Mouse (Mus musculus) testis, adult 2 months (tissue): ENCODE data around the gene Baz1b. TPM values are rescaled to one million over a fixed set of nuclear protein-coding genes. Genes with fewer than 3 reads are reported as not detected.

Experiments
- H3K27ac ChIP-seq: fragments of 200-500 bp; 2 replicates; pipeline ENCODE4 v1.5.1; 2012; ENCODE audit warnings: low read depth, low read length; ENCODE audit not compliant: control insufficient read depth, insufficient read depth
- H3K27me3 ChIP-seq: fragments of 200-500 bp; 2 replicates; pipeline ENCODE4 v1.6.1; 2012; ENCODE audit warnings: mild to moderate bottlenecking, low read length, moderate library complexity; ENCODE audit not compliant: control insufficient read depth, insufficient read depth
- H3K36me3 ChIP-seq: fragments of 200-500 bp; 2 replicates; pipeline ENCODE4 v1.6.1; 2012; ENCODE audit warnings: mild to moderate bottlenecking, low read length; ENCODE audit not compliant: control insufficient read depth, insufficient read depth
- H3K4me1 ChIP-seq: fragments of 200-500 bp; 2 replicates; pipeline ENCODE4 v1.6.1; 2012; ENCODE audit warnings: low read length; ENCODE audit not compliant: control insufficient read depth, insufficient read depth
- H3K4me3 ChIP-seq: fragments of 200-500 bp; 2 replicates; pipeline ENCODE4 v1.5.1; 2012; ENCODE audit warnings: low read depth, mild to moderate bottlenecking, low read length, moderate library complexity, mixed read lengths; ENCODE audit not compliant: control insufficient read depth
- CTCF ChIP-seq: fragments of 200-500 bp; IDR thresholded peaks from 2 replicates; pipeline ENCODE4 v1.5.1; 2012; ENCODE audit warnings: low read depth, mild to moderate bottlenecking, inconsistent platforms, low read length, moderate library complexity; ENCODE audit not compliant: control insufficient read depth, insufficient read depth, insufficient replicate concordance
- POLR2A ChIP-seq: fragments of 200-500 bp; IDR thresholded peaks from 2 replicates; pipeline ENCODE4 v1.6.1; 2012; ENCODE audit warnings: low read depth, mild to moderate bottlenecking, inconsistent platforms, low read length, moderate library complexity; ENCODE audit not compliant: control insufficient read depth
- polyA plus RNA-seq: library from polyadenylated mRNA; depleted of rRNA; stranded (reverse); fragments of >200 nt; gene quantifications from 2 replicates; pipeline ENCODE4 v1.2.3, GENCODE M21; 2012; rRNA removed

The Baz1b gene
- 6.4 and 7.7 TPM in 2 replicates for polyA plus RNA-seq

GRCm38 (mm10) chr5:135186621-135187348 is at the start of gene Baz1b:
Gene Baz1b (plus strand): TSS chr5:135187264.
- Histone ChIP-seq H3K4me1 (peaks cover 7% of the 10 kb centered on the region), H3K36me3 (no peaks in the 10 kb centered on the region; the same call in 1 of the 2 replicates)

GRCm38 (mm10) chr5:135139881-135140280 is 47.2 kb upstream of the Baz1b start:
- Histone ChIP-seq H3K36me3 (no peaks in the 10 kb centered on the region), H3K4me1 (no peaks in the 10 kb centered on the region), H3K27ac (no peak overlapping the region), H3K4me3 (no peak overlapping the region), H3K27me3 (no peaks in the 10 kb centered on the region)
- no peak for TF ChIP-seq CTCF
- TF ChIP-seq POLR2A: no peak

More at GRCm38 (mm10) chr5:135186621-135187348, at the start of gene Baz1b:
- no peaks in the 10 kb centered on the region for H3K27me3 ChIP-seq
- peak within 1 kb of the TSS; percentile 96 for H3K27ac ChIP-seq
- peak within 1 kb of the TSS; percentile 91 for H3K4me3 ChIP-seq
- peak; percentile 65 for TF ChIP-seq POLR2A
- no peak for TF ChIP-seq CTCF

DNA sequence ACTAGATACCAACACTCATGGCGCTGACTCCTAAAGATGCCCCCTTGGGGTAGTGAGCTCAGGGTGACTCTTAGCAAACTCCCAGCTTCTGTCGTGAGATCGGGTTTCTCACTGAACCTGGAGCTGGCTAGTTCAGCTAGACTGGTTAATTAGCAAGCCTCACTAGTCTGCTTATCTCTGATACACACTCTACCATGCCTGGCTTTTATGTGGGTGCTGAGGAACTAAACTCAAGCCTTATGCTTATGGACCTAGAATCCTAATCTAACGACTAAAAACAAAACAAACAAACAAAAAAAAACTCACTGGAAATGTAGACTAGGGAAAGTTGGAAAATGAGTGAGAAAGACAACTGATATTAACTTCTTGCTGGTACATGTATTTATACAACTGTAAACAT is 42.6 kb upstream of the Baz1b start:
- Histone ChIP-seq H3K27me3 (no peaks in the 10 kb centered on the region), H3K4me3 (no peak overlapping the region), H3K4me1 (no peaks in the 10 kb centered on the region; the same call in none of the 2 replicates), H3K27ac (no peak overlapping the region), H3K36me3 (no peaks in the 10 kb centered on the region)
- TF ChIP-seq POLR2A: no peak
- TF ChIP-seq CTCF: no peak

GRCm38 (mm10) chr5:135145532-135145931 is 41.5 kb upstream of the Baz1b start:
- Histone ChIP-seq H3K27ac (peak overlapping the region; percentile 44; the same call in 1 of the 2 replicates), H3K36me3 (peaks cover 3% of the 10 kb centered on the region), H3K27me3 (no peaks in the 10 kb centered on the region), H3K4me3 (no peak overlapping the region), H3K4me1 (peaks cover 2% of the 10 kb centered on the region)
- no peak for TF ChIP-seq POLR2A
- no peak for TF ChIP-seq CTCF

GRCm38 (mm10) chr5:135145955-135146354 is 41.1 kb upstream of the Baz1b start:
- Histone ChIP-seq H3K36me3 (peaks cover 3% of the 10 kb centered on the region), H3K4me1 (peaks cover 2% of the 10 kb centered on the region), H3K27ac (no peak overlapping the region; the same call in 1 of the 2 replicates), H3K27me3 (no peaks in the 10 kb centered on the region), H3K4me3 (no peak overlapping the region)
- TF ChIP-seq POLR2A (no peak), CTCF (no peak)

DNA sequence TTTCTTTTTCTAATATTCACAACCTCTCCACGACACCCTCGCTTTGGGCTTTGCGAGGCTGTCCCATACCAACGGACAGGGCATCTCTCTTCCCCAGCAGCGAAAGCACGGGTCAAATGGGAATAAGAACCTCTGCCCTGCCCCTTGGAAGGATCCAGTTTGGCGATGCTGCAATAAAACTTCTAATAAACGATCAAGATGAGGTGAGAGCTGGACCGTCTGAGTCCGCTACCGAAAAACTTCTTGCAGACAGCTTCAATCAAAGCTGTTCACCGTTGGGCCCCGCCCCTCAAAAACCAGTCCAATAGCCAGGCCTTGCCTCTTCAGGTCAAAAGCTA is 38.4 kb upstream of the Baz1b start:
- peak overlapping the region; percentile 100 for H3K4me3 ChIP-seq
- no peaks in the 10 kb centered on the region for H3K27me3 ChIP-seq
- H3K36me3 ChIP-seq: peaks cover 3% of the 10 kb centered on the region
- peaks cover 2% of the 10 kb centered on the region for H3K4me1 ChIP-seq
- H3K27ac ChIP-seq: peak overlapping the region; percentile 100
- no peak for TF ChIP-seq CTCF
- TF ChIP-seq POLR2A: no peak

DNA sequence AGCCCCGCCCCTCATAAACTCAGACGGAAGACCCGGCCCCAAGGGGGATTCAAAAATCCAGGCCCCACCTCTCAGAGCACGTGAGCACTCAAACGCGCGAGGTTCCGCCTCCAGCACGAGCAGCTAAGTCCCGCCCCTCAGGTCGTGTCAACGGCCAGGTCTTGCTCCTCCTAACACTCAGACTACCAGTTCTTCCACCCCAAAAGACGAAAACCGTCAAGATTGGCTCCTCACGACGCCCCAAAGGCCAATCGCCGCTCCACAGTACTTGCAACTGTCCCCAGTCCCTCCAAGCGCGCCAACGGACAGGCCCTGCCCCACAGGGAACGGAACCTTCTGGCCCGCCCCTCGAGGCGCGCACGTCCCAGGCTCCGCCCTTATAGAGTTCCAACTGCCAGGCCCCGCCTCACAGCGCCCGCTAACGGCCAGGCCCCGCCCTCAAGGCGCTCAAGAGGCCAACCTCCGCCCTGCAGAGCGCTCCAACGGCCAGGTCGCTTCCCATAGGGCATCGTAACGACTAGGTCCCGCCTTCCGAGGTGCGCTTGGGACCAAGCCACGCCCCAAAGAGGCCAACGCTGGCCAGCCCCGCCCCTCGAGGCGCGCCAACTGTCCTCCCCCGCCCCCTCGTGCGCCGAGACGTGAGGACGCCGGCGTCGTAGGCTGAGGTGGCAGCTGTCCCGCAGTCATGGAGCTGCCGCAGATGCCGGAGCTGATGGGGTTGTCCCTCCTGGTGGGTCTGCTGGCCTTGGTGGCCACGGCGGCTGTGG is 37.8 kb upstream of the Baz1b start, which contains the start of gene Tbl2:
TSS of gene Tbl2 (plus strand) at position 605 of the 767 bp plus-strand sequence.
- Histone ChIP-seq H3K36me3 (peaks cover 3% of the 10 kb centered on the region), H3K27ac (peak within 1 kb of the TSS; percentile 100), H3K4me1 (peaks cover 2% of the 10 kb centered on the region), H3K27me3 (no peaks in the 10 kb centered on the region), H3K4me3 (peak within 1 kb of the TSS; percentile 100)
- TF ChIP-seq POLR2A (peak; percentile 76), CTCF (no peak)
